ENCODE assay signal across 32 mouse cellular contexts in the genomic region with DNA sequence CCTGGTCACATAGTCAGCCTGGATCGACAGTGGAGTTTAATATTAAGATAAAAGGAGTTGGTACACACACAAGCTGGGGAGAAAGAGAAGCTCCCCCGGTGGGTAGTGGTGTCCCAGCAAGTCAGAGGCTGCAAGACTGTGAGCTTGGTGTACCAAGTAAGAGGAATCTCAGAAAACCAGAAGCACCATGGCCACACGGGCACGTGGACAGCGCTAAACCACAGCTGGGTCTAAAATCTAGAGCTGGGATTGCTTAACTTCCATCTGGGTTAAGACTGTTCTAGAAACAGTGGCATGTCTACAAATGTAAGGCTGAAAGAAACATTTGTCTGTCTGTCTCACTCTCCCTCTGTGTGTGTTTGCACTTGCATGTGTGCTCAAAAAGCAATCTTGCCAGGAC. TPM values are rescaled to one million over a fixed set of nuclear protein-coding genes. Genes with fewer than 3 reads are reported as not detected.
DNase-seq lines count a peak whose midpoint lies in the region; ATAC-seq and TF ChIP-seq lines count a peak whose summit lies in the region.
"Had no signal": no experiment of that assay in that cellular context is flagged by ENCODE, and none has a peak within 500 bp of the region (broad histone marks: within the 10 kb centered on the region; RNA-seq: fewer than 3 reads in every experiment).

No protein-coding gene starts in this region.

- peaks cover 90% of the 10 kb centered on the region for H3K4me1 ChIP-seq in heart, embryonic 10.5 days
- peaks cover 95% of the 10 kb centered on the region for H3K4me1 ChIP-seq in hindbrain, embryonic 10.5 days (replicated peaks)
- peaks cover 12% of the 10 kb centered on the region; the same call in 1 of the 2 replicates for H3K4me1 ChIP-seq in hindbrain, postnatal 0 days (ENCODE audit: insufficient read depth, low read length)
- H3K4me1 ChIP-seq in hindbrain, embryonic 15.5 days (replicated peaks): peaks cover 36% of the 10 kb centered on the region
- peaks cover 47% of the 10 kb centered on the region for H3K4me1 ChIP-seq in hindbrain, embryonic 14.5 days (replicated peaks; ENCODE audit: control insufficient read depth, insufficient read depth, low read length)
- peaks cover 16% of the 10 kb centered on the region for H3K4me1 ChIP-seq in kidney, embryonic 14.5 days (ENCODE audit: control insufficient read depth, insufficient read depth, low read length)

- no peak overlapping the region for H3K4me2 ChIP-seq in hindbrain, postnatal 0 days (ENCODE audit: low read depth, low read length)
- no peak overlapping the region for H3K4me2 ChIP-seq in hindbrain, embryonic 15.5 days
- no peak overlapping the region for H3K4me2 ChIP-seq in hindbrain, embryonic 14.5 days (replicated peaks)
- no peak overlapping the region for H3K4me2 ChIP-seq in kidney, embryonic 14.5 days (replicated peaks; ENCODE audit: low read depth, low read length)
- H3K4me2 ChIP-seq: embryonic facial prominence, embryonic 12.5 days; embryonic facial prominence, embryonic 15.5 days; heart, embryonic 15.5 days had no signal

- no peaks in the 10 kb centered on the region for H3K9me3 ChIP-seq in heart, embryonic 10.5 days
- no peaks in the 10 kb centered on the region for H3K9me3 ChIP-seq in hindbrain, embryonic 10.5 days
- H3K9me3 ChIP-seq in hindbrain, postnatal 0 days (ENCODE audit: low read length): no peaks in the 10 kb centered on the region
- H3K9me3 ChIP-seq in hindbrain, embryonic 15.5 days: no peaks in the 10 kb centered on the region
- H3K9me3 ChIP-seq in hindbrain, embryonic 14.5 days (ENCODE audit: control insufficient read depth, low read length): no peaks in the 10 kb centered on the region
- H3K9me3 ChIP-seq in kidney, embryonic 14.5 days (ENCODE audit: control insufficient read depth, low read length): no peaks in the 10 kb centered on the region
- H3K9me3 ChIP-seq: embryonic facial prominence, embryonic 12.5 days; embryonic facial prominence, embryonic 15.5 days; G1E; heart, embryonic 15.5 days had no signal

- H3K27me3 ChIP-seq in heart, embryonic 10.5 days (ENCODE audit: insufficient read depth, poor library complexity, severe bottlenecking): no peaks in the 10 kb centered on the region
- H3K27me3 ChIP-seq in hindbrain, embryonic 10.5 days (ENCODE audit: insufficient read depth, poor library complexity, severe bottlenecking): no peaks in the 10 kb centered on the region
- H3K27me3 ChIP-seq in hindbrain, postnatal 0 days (ENCODE audit: insufficient read depth, low read length): no peaks in the 10 kb centered on the region
- no peaks in the 10 kb centered on the region for H3K27me3 ChIP-seq in hindbrain, embryonic 15.5 days
- no peaks in the 10 kb centered on the region for H3K27me3 ChIP-seq in hindbrain, embryonic 14.5 days (ENCODE audit: control insufficient read depth, insufficient read depth, low read length)
- H3K27me3 ChIP-seq in kidney, embryonic 14.5 days (ENCODE audit: control insufficient read depth, insufficient read depth, low read length): 0 out of 2 replicates have a peak, but pooled peaks cover 3% of the 10 kb centered on the region
- H3K27me3 ChIP-seq: embryonic facial prominence, embryonic 12.5 days; embryonic facial prominence, embryonic 15.5 days; heart, embryonic 15.5 days; Patski had no signal

- WGBS in heart, embryonic 10.5 days: 74% methylated on average over 5 of the region's 5 CpGs
- WGBS in hindbrain, embryonic 10.5 days: 86% methylated on average over 5 of the region's 5 CpGs
- 86% methylated on average over 5 of the region's 5 CpGs for WGBS in hindbrain, postnatal 0 days
- WGBS in hindbrain, embryonic 15.5 days: 91% methylated on average over 5 of the region's 5 CpGs
- WGBS in hindbrain, embryonic 14.5 days: 86% methylated on average over 5 of the region's 5 CpGs
- 87% methylated on average over 5 of the region's 5 CpGs for WGBS in kidney, embryonic 14.5 days

- H3K36me3 ChIP-seq in heart, embryonic 10.5 days: no peaks in the 10 kb centered on the region
- no peaks in the 10 kb centered on the region for H3K36me3 ChIP-seq in hindbrain, embryonic 10.5 days
- H3K36me3 ChIP-seq in hindbrain, postnatal 0 days (ENCODE audit: insufficient read depth, low read length): no peaks in the 10 kb centered on the region
- H3K36me3 ChIP-seq in hindbrain, embryonic 15.5 days: no peaks in the 10 kb centered on the region
- no peaks in the 10 kb centered on the region for H3K36me3 ChIP-seq in hindbrain, embryonic 14.5 days (replicated peaks; ENCODE audit: control insufficient read depth, insufficient read depth)
- no peaks in the 10 kb centered on the region for H3K36me3 ChIP-seq in kidney, embryonic 14.5 days (ENCODE audit: control insufficient read depth, insufficient read depth, low read length)
- H3K36me3 ChIP-seq: embryonic facial prominence, embryonic 12.5 days; embryonic facial prominence, embryonic 15.5 days; G1E; heart, embryonic 15.5 days had no signal

- intact Hi-C loops in heart, postnatal 25 days (cut with DNase I): no loop called here

- no peak overlapping the region for H3K9ac ChIP-seq in hindbrain, postnatal 0 days (replicated peaks; ENCODE audit: low read length)
- H3K9ac ChIP-seq in hindbrain, embryonic 15.5 days: no peak overlapping the region
- H3K9ac ChIP-seq in hindbrain, embryonic 14.5 days: no peak overlapping the region
- no peak overlapping the region for H3K9ac ChIP-seq in kidney, embryonic 14.5 days (ENCODE audit: low read depth, low read length)
- H3K9ac ChIP-seq: embryonic facial prominence, embryonic 12.5 days; embryonic facial prominence, embryonic 15.5 days; forebrain, postnatal 0 days had no signal

- no peak for DNase-seq in heart, embryonic 10.5 days (ENCODE audit: low spot score)
- DNase-seq in heart, postnatal 25 days (ENCODE audit: low spot score): no peak
- no peak for DNase-seq in hindbrain, embryonic 10.5 days (ENCODE audit: low spot score)
- no peak for DNase-seq in hindbrain, postnatal 0 days (ENCODE audit: low spot score)
- no peak for DNase-seq in hindbrain, embryonic 14.5 days (ENCODE audit: low spot score)
- DNase-seq: adrenal gland, postnatal 10 days; adrenal gland, postnatal 36 days; B cell, adult 2 months; cerebellum, adult 18-20 months; cerebellum, adult 9-10 months; cerebellum, postnatal 14 days; forebrain, postnatal 0 days; gastrocnemius, adult 2 months; gastrocnemius, postnatal 14 days; heart, adult 18-20 months; heart, postnatal 14 days; kidney, adult 2 months had no signal

- ATAC-seq in hindbrain, postnatal 0 days: no peak
- no peak for ATAC-seq in hindbrain, embryonic 15.5 days (ENCODE audit: low FRiP score, low read depth)
- ATAC-seq in hindbrain, embryonic 14.5 days (ENCODE audit: low FRiP score): no peak
- ATAC-seq in granulocyte monocyte progenitor cell, adult 5-6 weeks (replicated peaks; ENCODE audit: poor library complexity, severe bottlenecking): peak; percentile 78
- no peak for ATAC-seq in kidney, embryonic 14.5 days (ENCODE audit: low FRiP score, low TSS enrichment)
- ATAC-seq: forebrain, embryonic 14.5 days; forebrain, postnatal 0 days; intestine, postnatal 0 days; Patski had no signal

- no peak for TF ChIP-seq CTCF in hindbrain, postnatal 0 days (IDR thresholded peaks at IDR 0.05; ENCODE audit: low read depth)

- no peak overlapping the region for H3K4me3 ChIP-seq in heart, embryonic 10.5 days
- no peak overlapping the region for H3K4me3 ChIP-seq in hindbrain, embryonic 10.5 days
- H3K4me3 ChIP-seq in hindbrain, postnatal 0 days (ENCODE audit: low read length): no peak overlapping the region
- H3K4me3 ChIP-seq in hindbrain, embryonic 15.5 days: no peak overlapping the region
- no peak overlapping the region for H3K4me3 ChIP-seq in hindbrain, embryonic 14.5 days (replicated peaks; ENCODE audit: low read length)
- no peak overlapping the region for H3K4me3 ChIP-seq in kidney, embryonic 14.5 days (ENCODE audit: low read length)
- H3K4me3 ChIP-seq: embryonic facial prominence, embryonic 12.5 days; embryonic facial prominence, embryonic 15.5 days; gastrocnemius, adult 2 months; heart, embryonic 15.5 days had no signal

- peak overlapping the region; percentile 82 for H3K27ac ChIP-seq in heart, embryonic 10.5 days
- H3K27ac ChIP-seq in hindbrain, embryonic 10.5 days: peak overlapping the region; percentile 91
- no peak overlapping the region for H3K27ac ChIP-seq in hindbrain, postnatal 0 days
- 0 out of 2 replicates have a peak overlapping the region, but pooled peaks have one; percentile 14 for H3K27ac ChIP-seq in hindbrain, embryonic 15.5 days (replicated peaks)
- H3K27ac ChIP-seq in hindbrain, embryonic 14.5 days: no peak overlapping the region
- H3K27ac ChIP-seq in kidney, embryonic 14.5 days (ENCODE audit: low read depth, low read length): no peak overlapping the region
- H3K27ac ChIP-seq: embryonic facial prominence, embryonic 12.5 days; embryonic facial prominence, embryonic 15.5 days; gastrocnemius, adult 2 months had no signal

RNA-seq across cellular contexts. Expression of gene Ccdc182, which starts 21.5 kb away (rescaled TPM):
- 0.18 TPM in 1 of 2 replicates, not detected in the other for polyA plus RNA-seq in heart, embryonic 10.5 days (2016; fragmentation: Nextera tagmentation; extraction: Ambion mirVana)
- total RNA-seq in heart, postnatal 25 days (2021): not detected
- polyA plus RNA-seq in hindbrain, embryonic 10.5 days (2016; fragmentation: Nextera tagmentation; extraction: Ambion mirVana): 7.9 and 11.8 TPM in 2 replicates
- total RNA-seq in hindbrain, postnatal 0 days (2014; rRNA removed): not detected in 2 replicates
- 0.15 TPM in 1 of 2 replicates, not detected in the other for polyA plus RNA-seq in hindbrain, postnatal 0 days (2015; fragmentation: Nextera tagmentation; extraction: Ambion mirVana)
- polyA plus RNA-seq in hindbrain, embryonic 15.5 days (2015; fragmentation: Nextera tagmentation; extraction: Ambion mirVana): 0.17 and 0.29 TPM in 2 replicates
- 0.37 TPM in 1 of 2 replicates, not detected in the other for polyA plus RNA-seq in hindbrain, embryonic 14.5 days (2014; fragmentation: Nextera tagmentation; extraction: Ambion mirVana)
- total RNA-seq in granulocyte monocyte progenitor cell, adult 5-6 weeks (2014; fragmentation: Nextera tagmentation): not detected in 2 replicates
- total RNA-seq in granulocyte monocyte progenitor cell, adult 5-6 weeks (2017): not detected in 2 replicates
- polyA plus RNA-seq in kidney, embryonic 14.5 days (2014; fragmentation: Nextera tagmentation; extraction: Ambion mirVana): 3.0 and 3.1 TPM in 2 replicates
- total RNA-seq: adrenal gland, adult 18-20 months; adrenal gland, postnatal 10 days; adrenal gland, postnatal 36 days; CH12.LX; forebrain, postnatal 0 days; G1E; gastrocnemius, adult 2 months; gastrocnemius, postnatal 14 days; gastrocnemius, postnatal 4 days; heart, adult 18-20 months; heart, postnatal 14 days had no signal
- polyA plus RNA-seq: embryonic facial prominence, embryonic 15.5 days; forebrain, postnatal 0 days; frontal cortex, adult 2 months; G1E; heart, embryonic 15.5 days; intestine, embryonic 14.5 days; intestine, postnatal 0 days; Patski had no signal

Comparison
In these comparisons a context has a peak if more than half of its experiments do, and no peak if none do; other contexts are left out.
1. H3K27ac ChIP-seq: peak in heart, embryonic 10.5 days (single experiment), hindbrain, embryonic 10.5 days (single experiment) and hindbrain, embryonic 15.5 days (single experiment); none in hindbrain, postnatal 0 days (single experiment), hindbrain, embryonic 14.5 days (single experiment) and kidney, embryonic 14.5 days (single experiment).